Mouse (Mus musculus): ENCODE data around the gene 4931406C07Rik. TPM values are rescaled to one million over a fixed set of nuclear protein-coding genes. Genes with fewer than 3 reads are reported as not detected.

4931406C07Rik gene
- total and polyA plus RNA-seq, 3 experiments, result 1.8 to 26.9 (median 12.8) TPM

DNA sequence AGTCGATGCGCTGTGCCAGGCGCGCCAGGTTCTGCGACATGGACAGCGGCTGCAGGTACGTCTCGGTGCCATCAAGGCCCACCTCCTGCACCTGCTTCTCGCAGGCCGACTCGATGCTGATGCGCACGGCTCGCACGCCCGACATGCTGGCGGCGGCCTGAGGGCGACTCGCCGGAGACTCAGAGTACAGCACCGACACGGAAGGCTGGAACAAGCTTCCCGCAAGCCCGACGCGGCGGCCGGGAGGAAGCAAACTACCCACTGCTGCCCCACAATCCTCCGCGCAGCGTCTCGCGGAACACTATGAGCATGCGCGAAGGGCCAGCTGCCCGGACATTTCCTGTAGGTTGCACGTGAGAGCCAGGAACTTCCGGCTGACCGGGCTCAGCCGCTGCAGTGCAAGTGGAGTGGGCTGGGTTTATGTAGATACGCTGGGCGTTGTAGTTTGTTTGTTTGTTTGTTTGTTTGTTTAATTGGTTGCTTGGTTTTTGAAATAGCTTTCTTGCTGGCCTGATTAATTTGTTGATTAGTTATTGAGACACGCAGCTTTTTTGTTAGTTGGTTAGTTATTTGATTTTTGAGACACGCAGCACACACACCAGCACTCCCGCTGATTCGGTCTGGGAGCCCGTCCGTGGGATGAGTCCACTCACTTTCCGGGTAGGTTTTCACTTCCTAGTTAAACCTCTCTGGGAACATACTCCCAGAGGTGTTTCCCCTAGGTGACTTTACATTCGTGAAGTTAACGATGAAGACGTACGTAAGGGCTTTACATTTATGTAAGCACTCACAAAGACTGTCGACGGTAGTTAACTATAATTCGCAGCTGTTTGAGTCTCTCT, 26.4 kb downstream of the 4931406C07Rik start, which contains the start of gene Med17:
Gene Med17, minus strand, starts transcription at position 283 of the 842 bp plus-strand sequence.
- peaks cover 35% of the 10 kb centered on the region for H3K4me1 ChIP-seq (ENCODE audit: insufficient read depth, low read depth, low read length)
- peak; percentile 95 for ATAC-seq (ENCODE audit: extremely low read depth, insufficient number of reproducible peaks, low FRiP score, poor library complexity, severe bottlenecking)
- peak within 1 kb of the TSS; percentile 84 for H3K4me3 ChIP-seq (ENCODE audit: low read depth, low read length)
- peaks cover 40% of the 10 kb centered on the region for H3K36me3 ChIP-seq (replicated peaks)
- H3K27me3 ChIP-seq (ENCODE audit: insufficient read depth, low read length), result no peaks in the 10 kb centered on the region
- no peaks in the 10 kb centered on the region for H3K9me3 ChIP-seq (replicated peaks)
- peak; percentile 87 for DNase-seq (ENCODE audit: low spot score)
- TF ChIP-seq GATA2 (IDR thresholded peaks at IDR 0.05; ENCODE audit: borderline replicate concordance, low read depth, low read length) (no peak), POLR2AphosphoS5 (IDR thresholded peaks at IDR 0.05; ENCODE audit: insufficient replicate concordance, low read depth, low read length) (no peak)

- ATAC-seq (ENCODE audit: extremely low read depth, insufficient number of reproducible peaks, low FRiP score, poor library complexity, severe bottlenecking), result 0 out of 2 replicates have a peak, but pooled peaks have one; percentile 2
- Histone ChIP-seq H3K4me1 (ENCODE audit: insufficient read depth, low read depth, low read length) (peaks cover 35% of the 10 kb centered on the region), H3K36me3 (replicated peaks) (peaks cover 45% of the 10 kb centered on the region), H3K4me3 (ENCODE audit: low read depth, low read length) (peak overlapping the region; percentile 84), H3K9me3 (replicated peaks) (no peaks in the 10 kb centered on the region), H3K27me3 (ENCODE audit: insufficient read depth, low read length) (no peaks in the 10 kb centered on the region)
- TF ChIP-seq POLR2AphosphoS5 (IDR thresholded peaks at IDR 0.05; ENCODE audit: insufficient replicate concordance, low read depth, low read length), result no peak
- no peak for TF ChIP-seq GATA2 (IDR thresholded peaks at IDR 0.05; ENCODE audit: borderline replicate concordance, low read depth, low read length)
- no peak for TF ChIP-seq CTCF (IDR thresholded peaks at IDR 0.05; ENCODE audit: low read depth, low read length)
- no peak for TF ChIP-seq GATA1 (IDR thresholded peaks at IDR 0.05; ENCODE audit: borderline replicate concordance, low read length)
- peak; percentile 37 for DNase-seq (ENCODE audit: low spot score)
Measured at GRCm38 (mm10) chr9:15279139-15279648, 27.1 kb downstream of the 4931406C07Rik start.

GRCm38 (mm10) chr9:15278343-15278742, 27.9 kb downstream of the 4931406C07Rik start:
- H3K4me3 ChIP-seq (ENCODE audit: low read depth, low read length), result peak overlapping the region; percentile 45; the same call in 1 of the 2 replicates
- H3K27me3 ChIP-seq (ENCODE audit: insufficient read depth, low read length), result no peaks in the 10 kb centered on the region
- no peaks in the 10 kb centered on the region for H3K9me3 ChIP-seq (replicated peaks)
- ATAC-seq (ENCODE audit: extremely low read depth, insufficient number of reproducible peaks, low FRiP score, poor library complexity, severe bottlenecking) (no peak), DNase-seq (ENCODE audit: low spot score) (no peak)
- H3K4me1 ChIP-seq (ENCODE audit: insufficient read depth, low read depth, low read length), result peaks cover 35% of the 10 kb centered on the region
- TF ChIP-seq CTCF (IDR thresholded peaks at IDR 0.05; ENCODE audit: low read depth, low read length), result no peak
- no peak for TF ChIP-seq GATA2 (IDR thresholded peaks at IDR 0.05; ENCODE audit: borderline replicate concordance, low read depth, low read length)
- TF ChIP-seq POLR2AphosphoS5 (IDR thresholded peaks at IDR 0.05; ENCODE audit: insufficient replicate concordance, low read depth, low read length), result no peak
- no peak for TF ChIP-seq TAL1 (conservative IDR thresholded peaks at IDR 0.05; ENCODE audit: low read depth, low read length)
- no peak for TF ChIP-seq GATA1 (IDR thresholded peaks at IDR 0.05; ENCODE audit: borderline replicate concordance, low read length)
- peaks cover 52% of the 10 kb centered on the region for H3K36me3 ChIP-seq (replicated peaks)

GRCm38 (mm10) chr9:15276855-15277254, 29.4 kb downstream of the 4931406C07Rik start:
- Histone ChIP-seq H3K36me3 (replicated peaks) (peaks cover 64% of the 10 kb centered on the region), H3K9me3 (replicated peaks) (no peaks in the 10 kb centered on the region), H3K4me3 (ENCODE audit: low read depth, low read length) (no peak overlapping the region), H3K4me1 (ENCODE audit: insufficient read depth, low read depth, low read length) (peaks cover 32% of the 10 kb centered on the region), H3K27me3 (ENCODE audit: insufficient read depth, low read length) (no peaks in the 10 kb centered on the region)
- no peak for ATAC-seq (ENCODE audit: extremely low read depth, insufficient number of reproducible peaks, low FRiP score, poor library complexity, severe bottlenecking)
- TF ChIP-seq GATA1 (IDR thresholded peaks at IDR 0.05; ENCODE audit: borderline replicate concordance, low read length) (no peak), GATA2 (IDR thresholded peaks at IDR 0.05; ENCODE audit: borderline replicate concordance, low read depth, low read length) (no peak), TAL1 (conservative IDR thresholded peaks at IDR 0.05; ENCODE audit: low read depth, low read length) (no peak), CTCF (IDR thresholded peaks at IDR 0.05; ENCODE audit: low read depth, low read length) (no peak), POLR2AphosphoS5 (IDR thresholded peaks at IDR 0.05; ENCODE audit: insufficient replicate concordance, low read depth, low read length) (no peak)
- no peak for DNase-seq (ENCODE audit: low spot score)

GRCm38 (mm10) chr9:15273981-15274380, 32.3 kb downstream of the 4931406C07Rik start:
- Histone ChIP-seq H3K4me3 (ENCODE audit: low read depth, low read length) (no peak overlapping the region), H3K36me3 (replicated peaks) (peaks cover 87% of the 10 kb centered on the region), H3K4me1 (ENCODE audit: insufficient read depth, low read depth, low read length) (peaks cover 18% of the 10 kb centered on the region), H3K9me3 (replicated peaks) (no peaks in the 10 kb centered on the region), H3K27me3 (ENCODE audit: insufficient read depth, low read length) (no peaks in the 10 kb centered on the region)
- DNase-seq (ENCODE audit: low spot score), result no peak
- TF ChIP-seq POLR2AphosphoS5 (IDR thresholded peaks at IDR 0.05; ENCODE audit: insufficient replicate concordance, low read depth, low read length) (no peak), GATA2 (IDR thresholded peaks at IDR 0.05; ENCODE audit: borderline replicate concordance, low read depth, low read length) (no peak), GATA1 (IDR thresholded peaks at IDR 0.05; ENCODE audit: borderline replicate concordance, low read length) (no peak), TAL1 (conservative IDR thresholded peaks at IDR 0.05; ENCODE audit: low read depth, low read length) (no peak), CTCF (IDR thresholded peaks at IDR 0.05; ENCODE audit: low read depth, low read length) (no peak)
- ATAC-seq (ENCODE audit: extremely low read depth, insufficient number of reproducible peaks, low FRiP score, poor library complexity, severe bottlenecking), result no peak

DNA sequence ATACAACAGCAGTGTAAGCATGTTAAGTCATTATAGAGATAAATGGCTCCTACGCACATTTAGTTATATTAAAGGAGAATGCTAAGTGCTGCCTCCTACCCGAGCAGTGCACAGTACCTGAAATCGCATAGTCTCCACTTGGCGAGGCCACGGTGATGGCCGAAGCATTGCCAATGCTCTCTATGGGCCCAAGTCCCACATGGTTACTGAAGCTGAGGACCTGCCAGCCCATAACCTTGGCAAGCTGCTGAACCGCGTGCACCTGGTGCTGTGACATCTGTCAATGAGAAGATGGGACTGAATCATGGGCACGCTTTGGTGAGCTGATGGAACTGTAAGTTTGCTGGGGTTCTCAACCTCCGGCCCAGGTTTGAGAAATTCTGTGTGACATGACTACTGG, 42.8 kb downstream of the 4931406C07Rik start:
- no peaks in the 10 kb centered on the region for H3K9me3 ChIP-seq (replicated peaks)
- DNase-seq (ENCODE audit: low spot score), result no peak
- TF ChIP-seq CTCF (IDR thresholded peaks at IDR 0.05; ENCODE audit: low read depth, low read length) (no peak), POLR2AphosphoS5 (IDR thresholded peaks at IDR 0.05; ENCODE audit: insufficient replicate concordance, low read depth, low read length) (no peak), GATA2 (IDR thresholded peaks at IDR 0.05; ENCODE audit: borderline replicate concordance, low read depth, low read length) (no peak), GATA1 (IDR thresholded peaks at IDR 0.05; ENCODE audit: borderline replicate concordance, low read length) (no peak), TAL1 (conservative IDR thresholded peaks at IDR 0.05; ENCODE audit: low read depth, low read length) (no peak)
- H3K4me1 ChIP-seq (ENCODE audit: insufficient read depth, low read depth, low read length), result no peaks in the 10 kb centered on the region
- H3K36me3 ChIP-seq (replicated peaks), result peaks cover 88% of the 10 kb centered on the region
- ATAC-seq (ENCODE audit: extremely low read depth, insufficient number of reproducible peaks, low FRiP score, poor library complexity, severe bottlenecking), result no peak
- H3K4me3 ChIP-seq (ENCODE audit: low read depth, low read length), result no peak overlapping the region
- no peaks in the 10 kb centered on the region for H3K27me3 ChIP-seq (ENCODE audit: insufficient read depth, low read length)
